Mouse (Mus musculus): ENCODE results near the gene Gm17324. TPM values are rescaled to one million over a fixed set of nuclear protein-coding genes. Genes with fewer than 3 reads are reported as not detected.
"Not testable (repeated sequence)": the region's sequence is repeated elsewhere in the genome, so short reads cannot be mapped to it uniquely, and the experiment has no call there.

Gm17324 gene
- polyA plus RNA-seq, 1 experiment from 2014 or later, result 0.48 TPM

- H3K4me1 ChIP-seq (replicated peaks; ENCODE audit: control insufficient read depth, insufficient read depth, low read length), result no peaks in the 10 kb centered on the region
- peak overlapping the region; percentile 54 for H3K4me2 ChIP-seq (replicated peaks; ENCODE audit: low read depth, low read length)
- DNase-seq (ENCODE audit: low spot score), result peak; percentile 96
- H3K9ac ChIP-seq (ENCODE audit: low read depth, low read length), result peak overlapping the region; percentile 99
- peak overlapping the region; percentile 98 for H3K27ac ChIP-seq (ENCODE audit: low read depth, low read length)
- H3K27me3 ChIP-seq (ENCODE audit: control insufficient read depth, insufficient read depth, low read length), result no peaks in the 10 kb centered on the region
- under 1% methylated on average over 70 of the region's 77 CpGs for WGBS
- peak overlapping the region; percentile 99 for H3K4me3 ChIP-seq (ENCODE audit: low read depth, low read length)
- ATAC-seq (ENCODE audit: low FRiP score), result peak; percentile 99
- no peaks in the 10 kb centered on the region for H3K36me3 ChIP-seq (ENCODE audit: control insufficient read depth, insufficient read depth, low read length)
- H3K9me3 ChIP-seq (ENCODE audit: control insufficient read depth, low read length), result no peaks in the 10 kb centered on the region
Measured at GRCm38 (mm10) chr9:78481423-78482331, 33.1 kb upstream of the Gm17324 start.

- WGBS, result 0% methylated on average over 46 of the region's 46 CpGs
- Histone ChIP-seq H3K4me3 (ENCODE audit: low read depth, low read length) (peak overlapping the region; percentile 99), H3K9ac (ENCODE audit: low read depth, low read length) (peak overlapping the region; percentile 99), H3K27ac (ENCODE audit: low read depth, low read length) (peak overlapping the region; percentile 95), H3K4me1 (replicated peaks; ENCODE audit: control insufficient read depth, insufficient read depth, low read length) (no peaks in the 10 kb centered on the region), H3K9me3 (ENCODE audit: control insufficient read depth, low read length) (no peaks in the 10 kb centered on the region), H3K4me2 (replicated peaks; ENCODE audit: low read depth, low read length) (peak overlapping the region; percentile 44), H3K27me3 (ENCODE audit: control insufficient read depth, insufficient read depth, low read length) (no peaks in the 10 kb centered on the region), H3K36me3 (ENCODE audit: control insufficient read depth, insufficient read depth, low read length) (peaks cover 4% of the 10 kb centered on the region)
- ATAC-seq (ENCODE audit: low FRiP score) (peak; percentile 43), DNase-seq (ENCODE audit: low spot score) (peak; percentile 81)
Measured at GRCm38 (mm10) chr9:78480706-78481358, 32.2 kb upstream of the Gm17324 start.

GRCm38 (mm10) chr9:78480227-78480626 is 31.6 kb upstream of the Gm17324 start:
- not testable (repeated sequence) for H3K4me1 ChIP-seq (replicated peaks; ENCODE audit: control insufficient read depth, insufficient read depth, low read length); H3K9me3 ChIP-seq (ENCODE audit: control insufficient read depth, low read length); H3K27me3 ChIP-seq (ENCODE audit: control insufficient read depth, insufficient read depth, low read length); H3K36me3 ChIP-seq (ENCODE audit: control insufficient read depth, insufficient read depth, low read length); ATAC-seq (ENCODE audit: low FRiP score); DNase-seq (ENCODE audit: low spot score)
- under 1% methylated on average over 13 of the region's 13 CpGs for WGBS
- Histone ChIP-seq H3K4me2 (replicated peaks; ENCODE audit: low read depth, low read length) (peak overlapping the region; percentile 44), H3K27ac (ENCODE audit: low read depth, low read length) (peak overlapping the region; percentile 95; the same call in 1 of the 2 replicates), H3K9ac (ENCODE audit: low read depth, low read length) (peak overlapping the region; percentile 99), H3K4me3 (ENCODE audit: low read depth, low read length) (peak overlapping the region; percentile 99)

- not testable (repeated sequence) for ATAC-seq (ENCODE audit: low FRiP score); DNase-seq (ENCODE audit: low spot score); H3K4me1 ChIP-seq (replicated peaks; ENCODE audit: control insufficient read depth, insufficient read depth, low read length); H3K9me3 ChIP-seq (ENCODE audit: control insufficient read depth, low read length); H3K36me3 ChIP-seq (ENCODE audit: control insufficient read depth, insufficient read depth, low read length); H3K27me3 ChIP-seq (ENCODE audit: control insufficient read depth, insufficient read depth, low read length)
- Histone ChIP-seq H3K4me3 (ENCODE audit: low read depth, low read length) (peak overlapping the region; percentile 99), H3K4me2 (replicated peaks; ENCODE audit: low read depth, low read length) (peak overlapping the region; percentile 44), H3K9ac (ENCODE audit: low read depth, low read length) (peak overlapping the region; percentile 37; the same call in 1 of the 2 replicates), H3K27ac (ENCODE audit: low read depth, low read length) (0 out of 2 replicates have a peak overlapping the region, but pooled peaks have one; percentile 9)
- 36% methylated on average over 8 of the region's 8 CpGs for WGBS
Measured at GRCm38 (mm10) chr9:78479308-78479707, 30.7 kb upstream of the Gm17324 start.

GRCm38 (mm10) chr9:78478009-78478605 is 29.5 kb upstream of the Gm17324 start:
- H3K4me3 ChIP-seq (ENCODE audit: low read depth, low read length); ATAC-seq (ENCODE audit: low FRiP score); H3K9me3 ChIP-seq (ENCODE audit: control insufficient read depth, low read length); H3K27me3 ChIP-seq (ENCODE audit: control insufficient read depth, insufficient read depth, low read length); H3K27ac ChIP-seq (ENCODE audit: low read depth, low read length); H3K4me1 ChIP-seq (replicated peaks; ENCODE audit: control insufficient read depth, insufficient read depth, low read length); H3K9ac ChIP-seq (ENCODE audit: low read depth, low read length); DNase-seq (ENCODE audit: low spot score); H3K36me3 ChIP-seq (ENCODE audit: control insufficient read depth, insufficient read depth, low read length); H3K4me2 ChIP-seq (replicated peaks; ENCODE audit: low read depth, low read length): not testable (repeated sequence)
- WGBS, result 68% methylated on average over 1 of the region's 1 CpGs

GRCm38 (mm10) chr9:78477021-78477551 is 28.5 kb upstream of the Gm17324 start:
- Histone ChIP-seq H3K4me3 (ENCODE audit: low read depth, low read length) (no peak overlapping the region), H3K4me2 (replicated peaks; ENCODE audit: low read depth, low read length) (no peak overlapping the region), H3K36me3 (ENCODE audit: control insufficient read depth, insufficient read depth, low read length) (peaks cover 4% of the 10 kb centered on the region), H3K27ac (ENCODE audit: low read depth, low read length) (no peak overlapping the region), H3K9me3 (ENCODE audit: control insufficient read depth, low read length) (no peaks in the 10 kb centered on the region), H3K27me3 (ENCODE audit: control insufficient read depth, insufficient read depth, low read length) (no peaks in the 10 kb centered on the region), H3K4me1 (replicated peaks; ENCODE audit: control insufficient read depth, insufficient read depth, low read length) (no peaks in the 10 kb centered on the region), H3K9ac (ENCODE audit: low read depth, low read length) (no peak overlapping the region)
- no peak for ATAC-seq (ENCODE audit: low FRiP score)
- DNase-seq (ENCODE audit: low spot score), result peak; percentile 61
- WGBS, result 2% methylated on average over 5 of the region's 5 CpGs

- 7% methylated on average over 1 of the region's 1 CpGs for WGBS
- Histone ChIP-seq H3K36me3 (ENCODE audit: control insufficient read depth, insufficient read depth, low read length) (peaks cover 4% of the 10 kb centered on the region), H3K27ac (ENCODE audit: low read depth, low read length) (no peak overlapping the region), H3K4me3 (ENCODE audit: low read depth, low read length) (no peak overlapping the region), H3K9me3 (ENCODE audit: control insufficient read depth, low read length) (no peaks in the 10 kb centered on the region), H3K4me2 (replicated peaks; ENCODE audit: low read depth, low read length) (no peak overlapping the region), H3K27me3 (ENCODE audit: control insufficient read depth, insufficient read depth, low read length) (no peaks in the 10 kb centered on the region), H3K4me1 (replicated peaks; ENCODE audit: control insufficient read depth, insufficient read depth, low read length) (no peaks in the 10 kb centered on the region), H3K9ac (ENCODE audit: low read depth, low read length) (no peak overlapping the region)
- ATAC-seq (ENCODE audit: low FRiP score) (no peak), DNase-seq (ENCODE audit: low spot score) (peak; percentile 51)
Measured at GRCm38 (mm10) chr9:78476531-78477020, 28.0 kb upstream of the Gm17324 start.

- peak; percentile 41 for DNase-seq (ENCODE audit: low spot score)
- Histone ChIP-seq H3K27me3 (ENCODE audit: control insufficient read depth, insufficient read depth, low read length) (no peaks in the 10 kb centered on the region), H3K36me3 (ENCODE audit: control insufficient read depth, insufficient read depth, low read length) (peaks cover 4% of the 10 kb centered on the region)
Measured at GRCm38 (mm10) chr9:78475873-78476272, 27.3 kb upstream of the Gm17324 start.

More at GRCm38 (mm10) chr9:78475873-78476272, 27.3 kb upstream of the Gm17324 start:
- Histone ChIP-seq H3K4me1 (replicated peaks; ENCODE audit: control insufficient read depth, insufficient read depth, low read length) (no peaks in the 10 kb centered on the region), H3K9ac (ENCODE audit: low read depth, low read length) (no peak overlapping the region), H3K4me3 (ENCODE audit: low read depth, low read length) (no peak overlapping the region), H3K27ac (ENCODE audit: low read depth, low read length) (no peak overlapping the region), H3K4me2 (replicated peaks; ENCODE audit: low read depth, low read length) (no peak overlapping the region), H3K9me3 (ENCODE audit: control insufficient read depth, low read length) (no peaks in the 10 kb centered on the region)
- ATAC-seq (ENCODE audit: low FRiP score), result no peak
- 87% methylated on average over 4 of the region's 4 CpGs for WGBS

All from hindbrain, embryonic 11.5 days (tissue).